Mouse (Mus musculus) forebrain, embryonic 13.5 days (tissue): ENCODE data around the gene Mpzl1. TPM values are rescaled to one million over a fixed set of nuclear protein-coding genes. Genes with fewer than 3 reads are reported as not detected.
A peak's percentile ranks its signal among the peaks of the same experiment; 100 is the strongest.

Experiments
- ATAC-seq: fragments of 200-750 bp; cut with Nextera tagmentation; 2 replicates; pipeline ENCODE4 v1.8.0; 2017
- H3K27ac ChIP-seq: fragments of 300-500 bp; sonication (generic); 2 replicates; pipeline ENCODE4 v1.5.1; 2015; ENCODE audit warnings: inconsistent platforms, mild to moderate bottlenecking, moderate library complexity
- H3K27me3 ChIP-seq: fragments of 300-500 bp; sonication (generic); 2 replicates; pipeline ENCODE4 v1.6.1; 2015; ENCODE audit warnings: mild to moderate bottlenecking, inconsistent platforms
- H3K36me3 ChIP-seq: fragments of 300-500 bp; sonication (generic); 2 replicates; pipeline ENCODE4 v1.6.1; 2015; ENCODE audit warnings: mild to moderate bottlenecking, inconsistent platforms; ENCODE audit not compliant: poor library complexity, severe bottlenecking
- H3K4me1 ChIP-seq: fragments of 300-500 bp; sonication (generic); 2 replicates; pipeline ENCODE4 v1.6.1; 2015; ENCODE audit warnings: inconsistent platforms
- H3K4me2 ChIP-seq: fragments of 300-500 bp; sonication (generic); 2 replicates; pipeline ENCODE4 v1.6.1; 2015; ENCODE audit warnings: inconsistent platforms, mild to moderate bottlenecking, moderate library complexity
- H3K4me3 ChIP-seq: fragments of 300-500 bp; sonication (generic); 2 replicates; pipeline ENCODE4 v1.5.1; 2015; ENCODE audit warnings: mild to moderate bottlenecking, inconsistent platforms
- H3K9ac ChIP-seq: fragments of 300-500 bp; sonication (generic); 2 replicates; pipeline ENCODE4 v1.6.1; 2015; ENCODE audit warnings: mild to moderate bottlenecking, inconsistent platforms
- H3K9me3 ChIP-seq: fragments of 300-500 bp; sonication (generic); replicated peaks from 2 replicates; pipeline ENCODE4 v1.6.1; 2016; ENCODE audit warnings: inconsistent platforms
- WGBS: fragments of 180-500 bp; shearing (Covaris S2); methylation state at CpG from one replicate; pipeline ENCODE4 v1.1.7; 2015; 5-methylcytosine and 5-hydroxymethylcytosine counted together
- polyA plus RNA-seq: library from polyadenylated mRNA; unstranded; fragments of >200 nt; fragmentation: Nextera tagmentation; extraction: Ambion mirVana; gene quantifications from 2 replicates; pipeline ENCODE4 v1.2.1, GENCODE M21; 2015

Mpzl1 gene
- polyA plus RNA-seq, 1 experiment from 2014 or later: 131 TPM

DNA sequence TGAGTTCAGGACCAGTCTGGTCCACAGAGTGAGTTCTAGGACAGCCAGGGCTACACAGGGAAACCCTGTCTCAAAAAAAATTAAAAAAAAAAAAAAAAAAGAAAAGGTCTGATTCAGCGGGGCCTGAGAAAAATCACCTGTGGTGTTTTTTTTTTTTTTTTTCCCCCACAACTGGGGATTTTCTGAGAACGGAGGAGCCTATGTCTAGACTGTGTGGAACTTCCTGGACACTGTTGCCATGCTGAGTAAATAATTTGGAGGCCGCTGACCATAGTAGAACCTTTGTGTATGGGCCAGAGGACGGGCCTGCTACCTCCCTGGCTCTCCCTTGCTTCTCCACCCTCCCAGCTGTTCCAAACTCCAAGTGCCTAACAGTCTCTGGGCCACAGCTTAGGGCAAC is 34.6 kb upstream of the Mpzl1 start:
- H3K27ac ChIP-seq: no peak overlapping the region
- no peaks in the 10 kb centered on the region for H3K36me3 ChIP-seq
- no peak overlapping the region for H3K9ac ChIP-seq
- no peak for ATAC-seq
- no peak overlapping the region for H3K4me2 ChIP-seq
- H3K9me3 ChIP-seq: no peaks in the 10 kb centered on the region
- WGBS: 69% methylated on average over 4 of the region's 4 CpGs
- H3K4me1 ChIP-seq: no peaks in the 10 kb centered on the region
- H3K27me3 ChIP-seq: no peaks in the 10 kb centered on the region
- H3K4me3 ChIP-seq: no peak overlapping the region

- WGBS: 74% methylated on average over 13 of the region's 13 CpGs
- no peak overlapping the region for H3K9ac ChIP-seq
- no peak overlapping the region for H3K4me3 ChIP-seq
- H3K4me1 ChIP-seq: peaks cover 12% of the 10 kb centered on the region
- H3K9me3 ChIP-seq: no peaks in the 10 kb centered on the region
- no peaks in the 10 kb centered on the region for H3K36me3 ChIP-seq
- no peak for ATAC-seq
- H3K4me2 ChIP-seq: no peak overlapping the region
- no peaks in the 10 kb centered on the region for H3K27me3 ChIP-seq
- no peak overlapping the region for H3K27ac ChIP-seq
Measured at GRCm38 (mm10) chr1:165667380-165667779, 33.0 kb upstream of the Mpzl1 start.

GRCm38 (mm10) chr1:165666944-165667343 is 32.6 kb upstream of the Mpzl1 start:
- Histone ChIP-seq H3K4me3 (no peak overlapping the region), H3K4me1 (peaks cover 12% of the 10 kb centered on the region), H3K4me2 (no peak overlapping the region), H3K27me3 (no peaks in the 10 kb centered on the region), H3K9ac (no peak overlapping the region), H3K27ac (no peak overlapping the region), H3K36me3 (no peaks in the 10 kb centered on the region), H3K9me3 (no peaks in the 10 kb centered on the region)
- no peak for ATAC-seq
- 94% methylated on average over 6 of the region's 6 CpGs for WGBS

DNA sequence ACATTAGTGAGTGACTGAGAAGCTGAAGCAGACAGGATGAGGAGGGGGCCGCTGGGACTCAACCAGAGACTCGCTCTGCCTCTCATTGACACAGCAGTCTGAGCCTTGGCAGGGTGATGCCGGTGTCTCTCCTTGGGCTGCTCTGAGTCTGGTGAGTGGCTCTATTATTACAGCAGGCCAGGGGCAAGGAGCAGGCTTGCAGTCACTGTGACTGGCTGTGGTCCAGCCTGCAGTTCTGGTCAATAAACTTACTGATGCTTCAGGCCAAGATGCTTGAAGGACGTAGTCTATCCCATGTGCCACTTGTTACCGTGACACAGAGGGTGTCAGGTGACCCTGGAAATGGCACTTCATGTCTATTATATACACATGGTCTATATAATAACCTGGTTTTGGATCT is 31.4 kb upstream of the Mpzl1 start:
- Histone ChIP-seq H3K4me1 (peaks cover 12% of the 10 kb centered on the region), H3K4me2 (no peak overlapping the region), H3K27ac (no peak overlapping the region), H3K9me3 (no peaks in the 10 kb centered on the region), H3K4me3 (no peak overlapping the region), H3K9ac (no peak overlapping the region), H3K36me3 (no peaks in the 10 kb centered on the region), H3K27me3 (no peaks in the 10 kb centered on the region)
- WGBS: 90% methylated on average over 5 of the region's 5 CpGs
- ATAC-seq: no peak

DNA sequence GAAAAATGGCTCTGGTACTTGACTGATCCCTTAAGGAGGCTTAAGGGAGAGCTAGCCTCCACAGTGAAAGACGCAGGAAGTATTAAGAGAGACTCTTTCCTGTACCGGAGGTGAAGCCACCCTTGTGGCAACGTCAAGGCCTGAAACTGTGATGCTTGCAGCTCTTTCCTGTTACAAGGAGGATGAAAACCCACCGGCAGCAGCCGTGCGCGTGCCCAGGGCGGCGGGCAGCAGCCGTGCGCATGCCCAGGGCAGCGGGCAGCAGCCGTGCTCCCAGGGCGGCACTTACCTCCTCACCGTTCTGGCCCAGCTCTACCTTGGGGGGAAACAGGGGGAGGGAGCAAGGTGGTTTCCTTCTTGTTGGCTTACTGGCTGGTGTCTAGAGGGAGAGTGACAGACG is 28.9 kb upstream of the Mpzl1 start:
- WGBS: 72% methylated on average over 16 of the region's 16 CpGs
- no peak overlapping the region for H3K4me2 ChIP-seq
- no peak overlapping the region for H3K4me3 ChIP-seq
- H3K9me3 ChIP-seq: no peaks in the 10 kb centered on the region
- H3K9ac ChIP-seq: no peak overlapping the region
- no peaks in the 10 kb centered on the region for H3K27me3 ChIP-seq
- peak overlapping the region; percentile 51; the same call in 1 of the 2 replicates for H3K27ac ChIP-seq
- H3K4me1 ChIP-seq: peaks cover 12% of the 10 kb centered on the region
- no peak for ATAC-seq
- H3K36me3 ChIP-seq: no peaks in the 10 kb centered on the region

DNA sequence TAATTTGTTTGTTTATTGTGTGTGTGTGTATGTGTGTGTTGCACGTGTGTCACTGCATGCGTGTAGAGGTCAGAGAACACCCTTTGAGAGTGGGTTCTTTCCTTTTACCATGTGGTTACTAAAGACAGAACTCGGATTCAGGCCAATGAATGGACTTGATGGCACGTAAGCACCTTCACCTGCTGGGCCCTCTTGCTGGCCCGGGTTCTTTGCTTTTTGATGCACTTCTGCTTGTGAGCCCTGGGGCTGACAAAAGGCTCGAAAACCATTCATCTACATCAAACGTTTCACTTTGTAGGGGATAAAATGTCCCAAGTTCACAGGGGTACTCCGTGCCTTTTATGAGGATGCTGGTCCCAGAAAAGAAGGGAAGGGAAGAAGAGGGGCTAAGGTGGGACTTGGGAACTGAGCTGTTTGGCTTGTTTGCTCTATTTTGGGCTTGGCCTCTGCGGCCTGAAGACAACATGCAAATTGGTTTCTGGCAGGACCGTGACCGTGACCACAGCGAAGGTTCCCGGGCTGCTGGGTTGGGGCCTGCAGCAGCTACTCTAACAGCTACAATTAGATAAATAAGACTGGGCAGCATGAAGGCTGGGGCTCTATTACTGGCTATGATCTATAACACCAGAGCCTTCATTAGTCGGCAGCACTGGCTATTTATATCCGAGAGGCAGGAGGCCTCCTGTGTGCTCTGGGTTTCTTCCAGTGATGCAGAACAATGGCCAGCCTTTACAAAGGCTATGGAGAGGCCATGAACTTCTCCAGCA is 28.3 kb upstream of the Mpzl1 start:
- Histone ChIP-seq H3K4me2 (no peak overlapping the region), H3K4me1 (peaks cover 12% of the 10 kb centered on the region), H3K27ac (peak overlapping the region; percentile 51; the same call in 1 of the 2 replicates), H3K9ac (no peak overlapping the region), H3K36me3 (no peaks in the 10 kb centered on the region), H3K9me3 (no peaks in the 10 kb centered on the region), H3K27me3 (no peaks in the 10 kb centered on the region), H3K4me3 (no peak overlapping the region)
- peak; percentile 19; the same call in 1 of the 2 replicates for ATAC-seq
- 33% methylated on average over 15 of the region's 15 CpGs for WGBS

GRCm38 (mm10) chr1:165661725-165662124 is 27.4 kb upstream of the Mpzl1 start:
- no peaks in the 10 kb centered on the region for H3K27me3 ChIP-seq
- ATAC-seq: no peak
- H3K27ac ChIP-seq: no peak overlapping the region
- H3K4me2 ChIP-seq: no peak overlapping the region
- H3K36me3 ChIP-seq: no peaks in the 10 kb centered on the region
- H3K4me1 ChIP-seq: peaks cover 12% of the 10 kb centered on the region
- no peaks in the 10 kb centered on the region for H3K9me3 ChIP-seq
- H3K9ac ChIP-seq: no peak overlapping the region
- 88% methylated on average over 6 of the region's 6 CpGs for WGBS
- no peak overlapping the region for H3K4me3 ChIP-seq

DNA sequence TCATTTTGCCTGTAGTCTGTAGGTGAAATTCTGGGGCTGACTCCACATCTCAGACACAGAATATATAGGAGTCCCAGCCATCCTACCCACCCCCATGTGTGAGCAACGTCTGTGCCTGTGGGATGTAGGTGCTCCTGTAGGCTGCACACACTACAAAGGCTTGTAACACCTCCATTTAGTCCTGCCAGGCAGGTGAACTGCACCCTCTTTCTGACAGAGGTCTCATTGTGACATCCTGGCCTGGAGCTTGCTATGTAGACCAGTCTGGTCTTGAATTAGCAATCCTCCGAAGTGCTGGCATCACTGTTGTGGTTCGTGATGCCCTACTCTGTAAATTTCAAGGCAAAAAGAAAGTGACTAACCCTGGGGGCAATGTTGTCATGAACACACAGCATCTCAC is 26.9 kb upstream of the Mpzl1 start:
- 0 out of 2 replicates have a peak, but pooled peaks have one; percentile 14 for ATAC-seq
- no peak overlapping the region for H3K9ac ChIP-seq
- H3K9me3 ChIP-seq: no peaks in the 10 kb centered on the region
- H3K4me2 ChIP-seq: no peak overlapping the region
- H3K27me3 ChIP-seq: no peaks in the 10 kb centered on the region
- H3K27ac ChIP-seq: no peak overlapping the region
- H3K4me1 ChIP-seq: peaks cover 12% of the 10 kb centered on the region
- WGBS: 65% methylated on average over 3 of the region's 3 CpGs
- H3K4me3 ChIP-seq: no peak overlapping the region
- no peaks in the 10 kb centered on the region for H3K36me3 ChIP-seq

GRCm38 (mm10) chr1:165660774-165661173 is 26.4 kb upstream of the Mpzl1 start:
- H3K9me3 ChIP-seq: no peaks in the 10 kb centered on the region
- no peaks in the 10 kb centered on the region for H3K27me3 ChIP-seq
- H3K9ac ChIP-seq: no peak overlapping the region
- no peak overlapping the region for H3K4me3 ChIP-seq
- H3K4me2 ChIP-seq: no peak overlapping the region
- H3K4me1 ChIP-seq: peaks cover 12% of the 10 kb centered on the region
- WGBS: 10% methylated on average over 4 of the region's 4 CpGs
- no peak overlapping the region for H3K27ac ChIP-seq
- H3K36me3 ChIP-seq: no peaks in the 10 kb centered on the region
- peak; percentile 60 for ATAC-seq

GRCm38 (mm10) chr1:165658602-165659001 is 24.3 kb upstream of the Mpzl1 start:
- WGBS: 20% methylated on average over 5 of the region's 5 CpGs
- Histone ChIP-seq H3K4me2 (no peak overlapping the region), H3K36me3 (no peaks in the 10 kb centered on the region), H3K9me3 (no peaks in the 10 kb centered on the region), H3K4me3 (no peak overlapping the region), H3K27me3 (no peaks in the 10 kb centered on the region), H3K27ac (no peak overlapping the region), H3K9ac (no peak overlapping the region), H3K4me1 (peaks cover 12% of the 10 kb centered on the region)
- ATAC-seq: peak; percentile 61

GRCm38 (mm10) chr1:165655482-165655881 is 21.1 kb upstream of the Mpzl1 start:
- H3K27ac ChIP-seq: no peak overlapping the region
- H3K9me3 ChIP-seq: no peaks in the 10 kb centered on the region
- no peak overlapping the region for H3K4me2 ChIP-seq
- no peak overlapping the region for H3K4me3 ChIP-seq
- no peaks in the 10 kb centered on the region for H3K36me3 ChIP-seq
- no peaks in the 10 kb centered on the region for H3K27me3 ChIP-seq
- WGBS: 92% methylated on average over 14 of the region's 14 CpGs
- H3K9ac ChIP-seq: no peak overlapping the region
- H3K4me1 ChIP-seq: no peaks in the 10 kb centered on the region
- ATAC-seq: no peak

GRCm38 (mm10) chr1:165655022-165655421 is 20.7 kb upstream of the Mpzl1 start:
- H3K4me2 ChIP-seq: no peak overlapping the region
- H3K4me1 ChIP-seq: no peaks in the 10 kb centered on the region
- ATAC-seq: no peak
- H3K4me3 ChIP-seq: no peak overlapping the region
- H3K9me3 ChIP-seq: no peaks in the 10 kb centered on the region
- WGBS: 80% methylated on average over 6 of the region's 6 CpGs
- no peaks in the 10 kb centered on the region for H3K27me3 ChIP-seq
- H3K27ac ChIP-seq: no peak overlapping the region
- H3K36me3 ChIP-seq: no peaks in the 10 kb centered on the region
- H3K9ac ChIP-seq: no peak overlapping the region
